Mouse (Mus musculus): ENCODE data around the gene Gucy2e. TPM values are rescaled to one million over a fixed set of nuclear protein-coding genes. Genes with fewer than 3 reads are reported as not detected.

Gucy2e gene
- polyA plus RNA-seq, 1 experiment from 2014 or later: not detected

GRCm38 (mm10) chr11:69172606-69173005 is 64.2 kb downstream of the Gucy2e start:
- H3K27ac ChIP-seq (replicated peaks): no peak overlapping the region
- no peak overlapping the region for H3K4me2 ChIP-seq
- 74% methylated on average over 2 of the region's 2 CpGs for WGBS (ENCODE audit: insufficient replicate concordance)
- H3K4me1 ChIP-seq (replicated peaks): no peaks in the 10 kb centered on the region
- H3K27me3 ChIP-seq: peaks cover 8% of the 10 kb centered on the region; the same call in 1 of the 2 replicates
- H3K9ac ChIP-seq: no peak overlapping the region
- H3K4me3 ChIP-seq (replicated peaks): no peak overlapping the region
- ATAC-seq (ENCODE audit: insufficient read depth): no peak
- no peaks in the 10 kb centered on the region for H3K36me3 ChIP-seq (replicated peaks)
- no peaks in the 10 kb centered on the region for H3K9me3 ChIP-seq (replicated peaks)

GRCm38 (mm10) chr11:69171626-69172025 is 65.2 kb downstream of the Gucy2e start:
- 25% methylated on average over 7 of the region's 7 CpGs for WGBS (ENCODE audit: insufficient replicate concordance)
- Histone ChIP-seq H3K27me3 (peaks cover 4% of the 10 kb centered on the region; the same call in 1 of the 2 replicates), H3K4me2 (no peak overlapping the region), H3K9ac (no peak overlapping the region), H3K9me3 (replicated peaks) (no peaks in the 10 kb centered on the region), H3K36me3 (replicated peaks) (no peaks in the 10 kb centered on the region), H3K27ac (replicated peaks) (no peak overlapping the region), H3K4me3 (replicated peaks) (no peak overlapping the region), H3K4me1 (replicated peaks) (no peaks in the 10 kb centered on the region)
- no peak for ATAC-seq (ENCODE audit: insufficient read depth)

- Histone ChIP-seq H3K4me2 (no peak overlapping the region), H3K9ac (no peak overlapping the region), H3K36me3 (replicated peaks) (no peaks in the 10 kb centered on the region), H3K9me3 (replicated peaks) (no peaks in the 10 kb centered on the region), H3K27ac (replicated peaks) (no peak overlapping the region), H3K27me3 (peaks cover 11% of the 10 kb centered on the region; the same call in 1 of the 2 replicates), H3K4me3 (replicated peaks) (no peak overlapping the region), H3K4me1 (replicated peaks) (no peaks in the 10 kb centered on the region)
- 64% methylated on average over 12 of the region's 12 CpGs for WGBS (ENCODE audit: insufficient replicate concordance)
- ATAC-seq (ENCODE audit: insufficient read depth): no peak
Observed at GRCm38 (mm10) chr11:69169313-69169712, 67.5 kb downstream of the Gucy2e start.

Other genes with a start within 250 kb of the Gucy2e start
- 17.0 and 18.5 TPM in 2 replicates for gene Pfas, start 228.6 kb downstream of the Gucy2e start, polyA plus RNA-seq (2015; fragmentation: Nextera tagmentation; extraction: Ambion mirVana)
- 20.5 and 20.9 TPM in 2 replicates for gene Ctc1, start 221.1 kb downstream of the Gucy2e start, polyA plus RNA-seq (2015; fragmentation: Nextera tagmentation; extraction: Ambion mirVana)
- gene Aurkb, start 191.4 kb downstream of the Gucy2e start, polyA plus RNA-seq (2015; fragmentation: Nextera tagmentation; extraction: Ambion mirVana): 111 and 115 TPM in 2 replicates
- 4.3 and 5.3 TPM in 2 replicates for gene Borcs6, start 177.3 kb downstream of the Gucy2e start, polyA plus RNA-seq (2015; fragmentation: Nextera tagmentation; extraction: Ambion mirVana)
- gene Tmem107, start 166.2 kb downstream of the Gucy2e start, polyA plus RNA-seq (2015; fragmentation: Nextera tagmentation; extraction: Ambion mirVana): 20.2 and 21.6 TPM in 2 replicates
- 14.9 and 19.6 TPM in 2 replicates for gene Vamp2, start 148.5 kb downstream of the Gucy2e start, polyA plus RNA-seq (2015; fragmentation: Nextera tagmentation; extraction: Ambion mirVana)
- 6.4 and 7.6 TPM in 2 replicates for gene Per1, start 141.8 kb downstream of the Gucy2e start, polyA plus RNA-seq (2015; fragmentation: Nextera tagmentation; extraction: Ambion mirVana)
- 0.12 and 0.18 TPM in 2 replicates for gene Hes7, start 116.6 kb downstream of the Gucy2e start, polyA plus RNA-seq (2015; fragmentation: Nextera tagmentation; extraction: Ambion mirVana)
- 0.07 TPM in 1 of 2 replicates, not detected in the other for gene 9130213A22Rik, start 114.4 kb downstream of the Gucy2e start, polyA plus RNA-seq (2015; fragmentation: Nextera tagmentation; extraction: Ambion mirVana)
- gene Aloxe3, start 111.1 kb downstream of the Gucy2e start, polyA plus RNA-seq (2015; fragmentation: Nextera tagmentation; extraction: Ambion mirVana): 0.13 TPM in 1 of 2 replicates, not detected in the other
- gene Alox12b, start 80.0 kb downstream of the Gucy2e start, polyA plus RNA-seq (2015; fragmentation: Nextera tagmentation; extraction: Ambion mirVana): not detected in 2 replicates
- gene Alox8, start 39.2 kb downstream of the Gucy2e start, polyA plus RNA-seq (2015; fragmentation: Nextera tagmentation; extraction: Ambion mirVana): 0.05 and 0.06 TPM in 2 replicates
- 7.0 and 8.3 TPM in 2 replicates for gene Cntrob, start 86.7 kb upstream of the Gucy2e start, polyA plus RNA-seq (2015; fragmentation: Nextera tagmentation; extraction: Ambion mirVana)
- 74.8 and 77.7 TPM in 2 replicates for gene Trappc1, start 86.9 kb upstream of the Gucy2e start, polyA plus RNA-seq (2015; fragmentation: Nextera tagmentation; extraction: Ambion mirVana)
- gene Kcnab3, start 89.2 kb upstream of the Gucy2e start, polyA plus RNA-seq (2015; fragmentation: Nextera tagmentation; extraction: Ambion mirVana): 0.13 and 0.26 TPM in 2 replicates
- 0.97 and 1.3 TPM in 2 replicates for gene Rnf227, start 103.4 kb upstream of the Gucy2e start, polyA plus RNA-seq (2015; fragmentation: Nextera tagmentation; extraction: Ambion mirVana)
- gene Chd3, start 132.4 kb upstream of the Gucy2e start, polyA plus RNA-seq (2015; fragmentation: Nextera tagmentation; extraction: Ambion mirVana): 3.4 and 5.8 TPM in 2 replicates
- gene Naa38, start 158.5 kb upstream of the Gucy2e start, polyA plus RNA-seq (2015; fragmentation: Nextera tagmentation; extraction: Ambion mirVana): 77.2 and 88.0 TPM in 2 replicates
- 9.6 and 11.0 TPM in 2 replicates for gene Cyb5d1, start 158.6 kb upstream of the Gucy2e start, polyA plus RNA-seq (2015; fragmentation: Nextera tagmentation; extraction: Ambion mirVana)
- 6.6 and 7.1 TPM in 2 replicates for gene Tmem88, start 161.2 kb upstream of the Gucy2e start, polyA plus RNA-seq (2015; fragmentation: Nextera tagmentation; extraction: Ambion mirVana)
- 4.0 TPM in 2 replicates for gene Kdm6b, start 176.6 kb upstream of the Gucy2e start, polyA plus RNA-seq (2015; fragmentation: Nextera tagmentation; extraction: Ambion mirVana)

Measured in liver, embryonic 15.5 days (tissue).